In the genomic region with DNA sequence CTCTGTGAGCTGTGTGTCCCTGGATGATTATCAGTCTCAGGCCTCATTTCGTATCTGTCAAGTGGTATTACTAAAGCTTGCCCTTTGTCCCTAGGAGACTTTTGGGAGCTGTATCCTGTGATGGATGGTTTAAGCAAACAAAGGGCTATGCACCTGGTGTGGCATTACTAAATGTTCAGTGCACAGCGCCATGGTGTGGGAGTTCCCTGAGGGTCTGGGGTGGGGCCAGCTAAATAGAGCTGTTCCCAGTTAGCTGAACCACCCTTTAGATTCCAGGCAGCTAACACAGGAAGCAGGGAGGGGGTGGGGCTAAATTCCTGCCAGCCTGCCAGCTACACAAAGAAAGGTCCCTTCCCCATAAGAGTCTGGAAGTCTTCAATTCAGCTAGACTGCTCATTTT, we compare ENCODE assay signal across 7 mouse cellular contexts. TPM values are rescaled to one million over a fixed set of nuclear protein-coding genes. Genes with fewer than 3 reads are reported as not detected.
DNase-seq lines count a peak whose midpoint lies in the region; ATAC-seq lines count a peak whose summit lies in the region.

No protein-coding gene starts in this region.

- H3K27ac ChIP-seq in embryonic facial prominence, embryonic 11.5 days (replicated peaks; ENCODE audit: low read depth, low read length), result peak overlapping the region; percentile 57; the same call in 1 of the 2 replicates
- H3K27ac ChIP-seq in intestine, embryonic 16.5 days (ENCODE audit: low read length), result peak overlapping the region; percentile 5; the same call in 1 of the 2 replicates
- H3K27ac ChIP-seq in midbrain, embryonic 11.5 days (ENCODE audit: low read depth, low read length), result no peak overlapping the region

- ATAC-seq in embryonic facial prominence, embryonic 11.5 days (replicated peaks; ENCODE audit: insufficient number of reproducible peaks, low FRiP score, low TSS enrichment, low read depth), result peak; percentile 90
- peak; percentile 92 for ATAC-seq in intestine, embryonic 16.5 days
- peak; percentile 68 for ATAC-seq in midbrain, embryonic 11.5 days (ENCODE audit: low FRiP score)

- no peak overlapping the region for H3K4me3 ChIP-seq in embryonic facial prominence, embryonic 11.5 days (ENCODE audit: low read depth, low read length)
- H3K4me3 ChIP-seq in intestine, embryonic 16.5 days (ENCODE audit: low read length), result no peak overlapping the region
- H3K4me3 ChIP-seq in midbrain, embryonic 11.5 days (ENCODE audit: low read depth, low read length), result no peak overlapping the region

- DNase-seq in R1 (ENCODE audit: low read depth, low spot score), result peak; percentile 91
- peak; percentile 82 for DNase-seq in embryonic facial prominence, embryonic 11.5 days (ENCODE audit: low spot score)
- no peak for DNase-seq in midbrain, embryonic 11.5 days (ENCODE audit: low spot score, missing footprints)
- DNase-seq in adrenal gland, postnatal 10 days, result no peak
- no peak for DNase-seq in urinary bladder, postnatal 4 days (ENCODE audit: low spot score in 2 of 2)
- DNase-seq in ovary, postnatal 14 days (ENCODE audit: low spot score), result no peak

- H3K4me2 ChIP-seq in embryonic facial prominence, embryonic 11.5 days (ENCODE audit: low read depth, low read length), result no peak overlapping the region
- H3K4me2 ChIP-seq in intestine, embryonic 16.5 days (ENCODE audit: low read depth, low read length), result no peak overlapping the region
- no peak overlapping the region for H3K4me2 ChIP-seq in midbrain, embryonic 11.5 days

- no peaks in the 10 kb centered on the region; the same call in 1 of the 2 replicates for H3K4me1 ChIP-seq in embryonic facial prominence, embryonic 11.5 days (ENCODE audit: control insufficient read depth, insufficient read depth, low read length)
- H3K4me1 ChIP-seq in intestine, embryonic 16.5 days (ENCODE audit: control insufficient read depth, insufficient read depth, low read length), result peaks cover 8% of the 10 kb centered on the region
- 0 out of 2 replicates have a peak, but pooled peaks cover 2% of the 10 kb centered on the region for H3K4me1 ChIP-seq in midbrain, embryonic 11.5 days (ENCODE audit: control insufficient read depth, insufficient read depth, low read length)

- H3K9ac ChIP-seq in embryonic facial prominence, embryonic 11.5 days (replicated peaks; ENCODE audit: low read length), result no peak overlapping the region
- no peak overlapping the region for H3K9ac ChIP-seq in intestine, embryonic 16.5 days (ENCODE audit: low read depth, low read length)
- H3K9ac ChIP-seq in midbrain, embryonic 11.5 days (ENCODE audit: low read length), result no peak overlapping the region

- no peaks in the 10 kb centered on the region for H3K27me3 ChIP-seq in embryonic facial prominence, embryonic 11.5 days (ENCODE audit: control insufficient read depth, insufficient read depth, low read length)
- no peaks in the 10 kb centered on the region for H3K27me3 ChIP-seq in intestine, embryonic 16.5 days (replicated peaks; ENCODE audit: control insufficient read depth, insufficient read depth, low read length)
- no peaks in the 10 kb centered on the region for H3K27me3 ChIP-seq in midbrain, embryonic 11.5 days (ENCODE audit: control insufficient read depth, insufficient read depth, low read length)

- H3K36me3 ChIP-seq in embryonic facial prominence, embryonic 11.5 days (replicated peaks; ENCODE audit: control insufficient read depth, insufficient read depth, low read depth, low read length), result no peaks in the 10 kb centered on the region
- no peaks in the 10 kb centered on the region for H3K36me3 ChIP-seq in intestine, embryonic 16.5 days (ENCODE audit: control insufficient read depth, insufficient read depth, low read length)
- no peaks in the 10 kb centered on the region for H3K36me3 ChIP-seq in midbrain, embryonic 11.5 days (ENCODE audit: control insufficient read depth, insufficient read depth, low read length)

- H3K9me3 ChIP-seq in embryonic facial prominence, embryonic 11.5 days (replicated peaks; ENCODE audit: control insufficient read depth, low read length), result no peaks in the 10 kb centered on the region
- peaks cover under 1% of the 10 kb centered on the region; the same call in 1 of the 2 replicates for H3K9me3 ChIP-seq in intestine, embryonic 16.5 days (ENCODE audit: control insufficient read depth, low read length)
- no peaks in the 10 kb centered on the region; the same call in 1 of the 2 replicates for H3K9me3 ChIP-seq in midbrain, embryonic 11.5 days (ENCODE audit: control insufficient read depth, low read length)

- WGBS in embryonic facial prominence, embryonic 11.5 days, result 9% methylated on average over 2 of the region's 2 CpGs
- 9% methylated on average over 2 of the region's 2 CpGs for WGBS in intestine, embryonic 16.5 days
- WGBS in midbrain, embryonic 11.5 days, result 30% methylated on average over 2 of the region's 2 CpGs

RNA-seq across cellular contexts. Expression of a gene that starts 16.3 kb away (rescaled TPM):
- polyA plus RNA-seq in embryonic facial prominence, embryonic 11.5 days (2014; fragmentation: Nextera tagmentation; extraction: Ambion mirVana), result 364 and 431 TPM in 2 replicates
- 122 and 147 TPM in 2 replicates for polyA plus RNA-seq in intestine, embryonic 16.5 days (2015; fragmentation: Nextera tagmentation; extraction: Ambion mirVana)
- polyA plus RNA-seq in midbrain, embryonic 11.5 days (2014; fragmentation: Nextera tagmentation; extraction: Ambion mirVana), result 542 and 553 TPM in 2 replicates
- total RNA-seq in adrenal gland, postnatal 10 days (2021), result 10 to 100 TPM; 43.7 to 50.5 TPM

RNA-seq across cellular contexts. Expression of a gene that starts 42.8 kb away (rescaled TPM):
- polyA plus RNA-seq in embryonic facial prominence, embryonic 11.5 days (2014; fragmentation: Nextera tagmentation; extraction: Ambion mirVana), result 0.94 and 1.4 TPM in 2 replicates
- polyA plus RNA-seq in intestine, embryonic 16.5 days (2015; fragmentation: Nextera tagmentation; extraction: Ambion mirVana), result 1.4 and 2.1 TPM in 2 replicates
- polyA plus RNA-seq in midbrain, embryonic 11.5 days (2014; fragmentation: Nextera tagmentation; extraction: Ambion mirVana), result 0.57 and 1.7 TPM in 2 replicates
- 1 to 10 TPM; 2.7 to 4.4 TPM for total RNA-seq in adrenal gland, postnatal 10 days (2021)

Comparison
In these comparisons a context has a peak if more than half of its experiments do, and no peak if none do; other contexts are left out.
1. DNase-seq: peak in R1 (single experiment) and embryonic facial prominence, embryonic 11.5 days (single experiment); none in midbrain, embryonic 11.5 days (single experiment), adrenal gland, postnatal 10 days (single experiment), urinary bladder, postnatal 4 days (0 of 2) and ovary, postnatal 14 days (single experiment).
2. Peak in every context shown above with its lines, with median percentiles within 50 percentile points of each other: ATAC-seq.